Mouse (Mus musculus): Measurements from ENCODE around the gene Cox14. TPM values are rescaled to one million over a fixed set of nuclear protein-coding genes. Genes with fewer than 3 reads are reported as not detected.

The Cox14 gene
- total and polyA plus RNA-seq, 3 experiments = 113 to 125 TPM; not detected in 1

DNA sequence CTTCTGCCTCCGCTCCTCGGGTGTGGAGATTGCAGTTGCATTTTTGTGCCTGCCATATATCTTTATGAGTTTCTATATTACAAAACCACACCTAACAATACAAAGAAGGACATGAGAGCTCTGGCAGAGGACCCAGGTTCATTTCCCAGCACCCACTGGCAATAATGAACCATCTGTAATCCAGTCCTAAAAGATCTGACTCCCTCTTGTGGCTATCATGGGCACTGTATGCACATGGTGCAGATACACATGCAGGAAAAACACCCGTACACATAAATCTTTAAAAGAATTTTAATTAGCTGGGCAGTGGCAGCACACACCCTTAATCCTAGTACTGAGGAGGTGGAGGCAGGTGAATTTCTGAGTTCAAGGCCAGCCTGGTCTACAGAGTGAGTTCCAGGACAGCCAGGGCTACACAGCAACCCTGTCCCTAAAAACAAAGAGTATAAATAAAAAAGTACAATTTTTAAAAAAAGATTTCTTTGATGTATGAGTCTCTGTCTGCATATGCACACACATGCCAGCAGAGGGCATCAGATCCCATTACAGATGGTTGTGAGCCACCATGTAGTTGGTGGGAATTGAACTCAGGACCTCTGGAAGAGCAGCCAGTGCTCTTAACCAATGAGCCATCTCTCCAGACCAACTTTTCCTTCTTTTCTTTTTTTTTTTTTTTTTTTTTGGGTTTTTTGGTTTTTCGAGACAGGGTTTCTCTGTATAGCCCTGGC lies 3.8 kb downstream of the Cox14 start (continued):
- no peak for TF ChIP-seq TBP (IDR thresholded peaks at IDR 0.05; ENCODE audit: low read depth, low read length)
- no peak for TF ChIP-seq ETS1 (IDR thresholded peaks at IDR 0.05; ENCODE audit: low read depth, low read length)
- TF ChIP-seq GATA1 (IDR thresholded peaks at IDR 0.05; ENCODE audit: low read depth, low read length) = no peak
- TF ChIP-seq CHD1 (IDR thresholded peaks at IDR 0.05; ENCODE audit: low read depth, low read length) = no peak
- TF ChIP-seq POLR2A (IDR thresholded peaks at IDR 0.05; ENCODE audit: control insufficient read depth in 1 of 2, insufficient read depth in 1 of 2, low read depth in 1 of 2, low read length in 2 of 2, poor library complexity in 1 of 2) = no peak
- no peak for TF ChIP-seq ELF1 (IDR thresholded peaks at IDR 0.05; ENCODE audit: low read depth, low read length)
- no peak for TF ChIP-seq MAZ (IDR thresholded peaks at IDR 0.05; ENCODE audit: low read depth, low read length)
- TF ChIP-seq MEF2A (IDR thresholded peaks at IDR 0.05; ENCODE audit: extremely low read depth, insufficient replicate concordance, low read depth, low read length, poor library complexity, severe bottlenecking) = no peak
- TF ChIP-seq SIN3A (IDR thresholded peaks at IDR 0.05; ENCODE audit: low read length) = no peak
- peak; percentile 13; the same call in 1 of the 2 replicates for TF ChIP-seq RAD21 (IDR thresholded peaks at IDR 0.05; ENCODE audit: low read depth, low read length)
- TF ChIP-seq JUND (IDR thresholded peaks at IDR 0.05; ENCODE audit: low read depth, low read length) = no peak
- no peak for TF ChIP-seq MAX (IDR thresholded peaks at IDR 0.05; ENCODE audit: low read length)

- Histone ChIP-seq H3K36me3 (ENCODE audit: control insufficient read depth in 1 of 2, insufficient read depth in 2 of 2, low read length in 2 of 2) (peaks cover 6 to 10% of the 10 kb centered on the region in 2 experiments), H3K27ac (ENCODE audit: control insufficient read depth, low read depth, low read length) (no peak overlapping the region), H3K9me3 (replicated peaks; ENCODE audit: insufficient read depth, low read length) (no peaks in the 10 kb centered on the region), H3K9ac (ENCODE audit: control insufficient read depth, low read depth, low read length, poor library complexity, severe bottlenecking) (no peak overlapping the region), H3K4me1 (ENCODE audit: control insufficient read depth in 1 of 2, insufficient read depth in 2 of 2, low read length in 2 of 2) (0 out of 4 replicates have a peak, but pooled peaks cover 0 to 6% of the 10 kb centered on the region in 2 experiments), H3K27me3 (ENCODE audit: control insufficient read depth in 1 of 2, insufficient read depth in 2 of 2, low read length in 2 of 2) (no peaks in the 10 kb centered on the region), H3K79me2 (ENCODE audit: control insufficient read depth, insufficient read depth, low read length, poor library complexity) (peaks cover 7% of the 10 kb centered on the region), H3K4me3 (ENCODE audit: control insufficient read depth in 1 of 2, insufficient read depth in 1 of 2, low read depth in 2 of 2, low read length in 2 of 2) (no peak overlapping the region)
- TF ChIP-seq MYC (IDR thresholded peaks at IDR 0.05; ENCODE audit: low read depth, low read length) = no peak
- TF ChIP-seq GABPA (IDR thresholded peaks at IDR 0.05; ENCODE audit: low read depth, low read length) = peak; percentile 67; the same call in 1 of the 2 replicates
- TF ChIP-seq UBTF (IDR thresholded peaks at IDR 0.05; ENCODE audit: borderline replicate concordance, insufficient read depth, low read depth, low read length) = no peak
- TF ChIP-seq ZC3H11A (IDR thresholded peaks at IDR 0.05; ENCODE audit: low read depth, low read length) = no peak
- TF ChIP-seq CTCF (IDR thresholded peaks at IDR 0.05 in 2 of 3, conservative IDR thresholded peaks at IDR 0.05 in 1 of 3; ENCODE audit: control insufficient read depth in 1 of 3, insufficient read depth in 1 of 3, low read depth in 2 of 3, low read length in 3 of 3, poor library complexity in 1 of 3, severe bottlenecking in 1 of 3) = no peak
- no peak for TF ChIP-seq RCOR1 (IDR thresholded peaks at IDR 0.05; ENCODE audit: low read depth, low read length)
- TF ChIP-seq USF1 (IDR thresholded peaks at IDR 0.05; ENCODE audit: low read depth, low read length) = no peak
- TF ChIP-seq MAFK (IDR thresholded peaks at IDR 0.05; ENCODE audit: borderline replicate concordance, low read depth, low read length) = peak; percentile 83
- no peak for DNase-seq (ENCODE audit: low read depth, low spot score)
Measured at GRCm38 (mm10) chr15:99731167-99731566, 5.7 kb downstream of the Cox14 start.

Data from MEL (cell line).